Mouse (Mus musculus): ENCODE results near the gene Inka1.

The Inka1 gene

DNA sequence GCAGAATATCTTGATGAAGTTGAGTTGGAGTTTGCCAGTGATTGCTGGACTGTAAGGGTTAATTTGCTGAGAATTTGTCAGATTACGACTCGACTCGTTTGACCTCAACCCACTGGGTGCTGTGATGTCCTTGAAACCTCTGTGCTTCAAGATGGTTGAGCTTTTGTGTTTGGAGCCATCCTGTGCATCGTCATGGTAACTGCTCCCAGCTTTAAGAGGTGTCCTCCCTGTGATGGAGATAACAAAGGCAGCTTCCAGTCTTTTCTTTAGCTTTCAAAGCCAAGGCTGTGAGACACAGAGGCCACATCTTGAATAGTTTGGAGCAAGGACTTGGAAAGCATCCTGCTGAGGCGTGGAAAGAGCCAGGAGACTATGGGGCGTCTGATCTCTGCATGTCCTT, 28.5 kb downstream of the Inka1 start:
- DNase-seq (ENCODE audit: low read depth) = no peak

DNA sequence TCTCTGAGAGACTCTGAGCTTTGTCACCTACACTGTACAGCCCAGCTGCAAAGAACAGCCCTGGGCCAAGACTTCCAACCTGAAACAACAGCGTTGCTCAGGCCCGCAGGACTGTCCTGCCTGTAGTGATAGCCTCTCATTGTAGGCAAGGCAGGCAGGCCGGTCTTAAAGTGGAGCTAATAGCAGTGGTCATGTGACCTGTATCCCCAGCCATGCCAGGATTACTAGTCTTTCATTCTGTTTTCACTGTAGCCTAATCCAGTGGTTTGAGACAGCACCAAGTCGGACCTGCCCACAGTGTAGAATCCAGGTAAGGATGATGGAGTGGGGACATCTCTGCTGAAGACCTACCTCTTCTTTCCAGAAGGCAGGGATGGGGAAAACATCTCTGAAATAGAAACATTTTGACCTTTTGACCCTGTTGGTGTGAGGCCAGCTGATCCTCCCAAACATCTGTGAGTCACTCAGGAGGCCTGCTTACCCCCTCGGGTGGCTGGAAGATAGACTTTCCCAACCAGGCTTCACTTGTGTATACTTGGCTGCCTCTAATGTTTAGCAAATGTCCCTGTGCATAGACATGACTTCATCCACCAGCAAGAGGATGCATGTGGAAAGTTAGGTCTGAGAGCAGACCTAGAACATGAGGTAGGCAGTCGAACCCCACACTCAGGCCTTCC, 29.9 kb downstream of the Inka1 start:
- no peak for DNase-seq (ENCODE audit: low read depth)

DNA sequence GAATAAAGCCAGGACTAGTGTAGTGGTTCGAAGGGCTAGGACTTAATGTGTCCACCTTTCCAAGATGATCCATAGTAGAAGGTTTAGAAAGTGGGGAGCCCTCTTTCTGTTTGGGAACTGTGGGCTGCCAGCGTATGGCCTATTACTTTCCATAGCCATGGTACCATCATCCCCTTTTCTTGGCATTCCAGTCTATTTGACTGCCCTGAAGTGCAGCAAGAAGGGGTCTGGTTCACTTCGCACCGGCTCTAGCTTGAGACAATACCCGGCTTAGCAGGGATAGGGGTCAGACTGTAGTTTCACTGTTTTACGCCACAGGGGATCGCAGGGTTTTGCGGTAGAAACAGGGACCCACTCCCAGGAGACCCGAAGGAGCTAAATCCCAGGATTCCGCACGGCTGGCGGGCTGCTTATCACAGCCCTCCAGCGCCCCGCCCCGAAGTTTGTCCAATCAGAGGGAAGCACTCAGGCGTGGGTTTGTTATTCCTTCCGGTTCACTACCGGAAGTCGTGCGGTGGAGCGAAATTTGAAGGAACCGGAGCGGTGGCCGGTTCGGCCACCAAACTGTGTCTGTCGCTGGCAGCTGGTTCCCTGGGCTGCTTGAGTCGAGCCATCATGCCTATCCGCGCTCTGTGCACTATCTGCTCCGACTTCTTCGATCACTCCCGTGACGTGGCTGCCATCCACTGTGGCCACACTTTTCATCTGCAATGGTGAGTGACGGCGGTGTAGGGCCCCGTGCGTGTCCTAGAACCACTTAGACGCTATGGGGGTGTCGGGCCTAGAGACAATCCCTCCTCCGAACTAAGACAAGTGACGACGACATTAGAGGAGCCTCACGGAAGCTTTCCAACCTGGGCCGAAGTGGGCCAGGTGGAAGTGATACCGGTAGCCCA, 35.0 kb downstream of the Inka1 start:
- DNase-seq (ENCODE audit: low read depth) = peak; percentile 85

GRCm38 (mm10) chr9:107949922-107950235, 35.8 kb downstream of the Inka1 start, which contains the start of gene Traip:
Traip (plus strand) TSS chr9:107950136.
- no peak for DNase-seq (ENCODE audit: low read depth)

DNA sequence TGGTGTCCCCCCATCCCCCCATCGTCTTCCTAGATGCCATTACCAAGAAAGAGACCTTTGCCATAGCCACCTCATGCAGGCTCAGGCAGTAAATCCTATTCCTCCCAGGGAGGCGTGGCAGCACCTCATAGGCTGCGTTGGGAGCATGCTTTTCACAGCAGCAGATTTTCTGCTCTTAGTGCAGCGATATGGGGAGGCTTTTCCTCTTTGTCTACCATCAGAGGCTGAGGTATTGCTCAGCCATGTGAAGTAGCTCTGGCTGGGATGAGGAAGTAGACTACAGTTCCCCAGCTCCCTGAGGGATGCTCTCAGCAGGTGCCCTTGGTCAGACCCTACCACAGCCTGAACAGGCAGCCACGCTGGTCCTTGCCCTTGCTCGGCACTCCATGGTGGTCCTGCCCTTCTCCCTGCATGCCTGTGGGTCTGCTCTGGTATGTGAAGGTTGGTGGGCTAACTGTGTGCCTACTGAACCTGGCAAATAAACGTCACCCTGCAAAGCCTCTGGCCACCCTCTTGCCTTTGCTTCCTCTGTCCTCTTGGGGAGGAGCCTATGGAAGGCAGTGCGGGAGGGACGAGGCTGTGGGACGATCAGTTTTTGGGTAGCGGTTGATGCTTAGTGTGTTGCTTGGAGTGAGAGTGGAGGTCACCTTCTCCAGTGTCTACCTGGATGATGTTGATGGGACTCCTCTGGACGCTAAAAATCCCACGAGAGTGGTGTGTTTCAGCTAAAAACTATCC, 36.3 kb downstream of the Inka1 start:
- no peak for DNase-seq (ENCODE audit: low read depth)

GRCm38 (mm10) chr9:107947241-107948194, 38.2 kb downstream of the Inka1 start:
- DNase-seq (ENCODE audit: low read depth) = no peak

GRCm38 (mm10) chr9:107936831-107937230, 48.8 kb downstream of the Inka1 start:
- no peak for DNase-seq (ENCODE audit: low read depth)

DNA sequence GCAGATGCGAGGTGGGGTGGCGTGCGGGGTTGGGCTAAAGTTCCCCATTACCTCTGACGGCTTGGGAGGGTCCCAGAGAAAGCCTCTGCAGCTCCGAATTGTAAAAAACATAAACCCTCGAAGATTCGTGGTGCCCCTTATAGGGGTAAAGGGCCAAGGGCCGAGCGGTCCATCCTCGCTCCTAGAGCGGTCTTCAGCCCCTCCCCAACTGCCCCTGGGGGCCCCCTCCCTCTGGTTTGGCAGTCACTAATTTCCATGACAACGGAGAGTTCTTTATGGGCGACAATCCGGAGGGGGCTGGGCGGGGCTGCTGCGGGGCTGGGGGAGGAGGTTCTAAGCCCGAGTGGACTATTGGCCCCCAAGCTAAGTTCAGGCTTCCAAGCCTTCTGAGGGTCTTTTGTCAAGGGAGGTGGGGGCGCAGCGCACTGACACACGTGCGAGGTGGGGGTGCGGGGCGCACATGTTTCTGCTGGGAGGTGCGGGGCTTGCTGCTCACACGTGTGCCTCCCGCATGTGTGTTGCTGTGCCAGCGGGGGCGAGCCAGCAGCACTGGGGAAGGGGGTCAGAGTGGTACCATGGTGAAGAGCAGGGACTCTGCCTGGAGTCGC, 49.4 kb downstream of the Inka1 start:
- DNase-seq (ENCODE audit: low read depth) = peak; percentile 12

- peak; percentile 47 for DNase-seq (ENCODE audit: low read depth)
Measured at GRCm38 (mm10) chr9:107935790-107936214, 49.9 kb downstream of the Inka1 start.

GRCm38 (mm10) chr9:107935374-107935773, 50.3 kb downstream of the Inka1 start, which contains the start of gene Camkv:
Camkv (plus strand) TSS chr9:107935674.
- DNase-seq (ENCODE audit: low read depth) = peak; percentile 24

All from naive thymus-derived CD4-positive, alpha-beta T cell, adult 2 months (primary cell).